Mouse (Mus musculus) activated CD4-positive, CD25-positive, alpha-beta regulatory T cell (primary cell): ENCODE data around the gene Itsn2. TPM values are rescaled to one million over a fixed set of nuclear protein-coding genes. Genes with fewer than 3 reads are reported as not detected.

Experiments
- polyA plus RNA-seq, 2 experiments: library from polyadenylated mRNA; unstranded; fragments of 100-300 nt; shearing (Covaris generic); gene quantifications; one replicate each; pipeline ENCODE4 v1.2.1; 2017

The Itsn2 gene
- 100 to 1,000 TPM; 130 to 168 TPM for polyA plus RNA-seq

GRCm38 (mm10) chr12:4592541-4593165 is at the start of gene Itsn2, which contains the start of gene Gm3625:
Gene Itsn2, plus strand, starts transcription at chr12:4592638.
Gene Gm3625, minus strand, starts transcription at chr12:4592927.

GRCm38 (mm10) chr12:4738031-4738576 is 145.7 kb downstream of the Itsn2 start, which contains the start of gene Fam228a:
Gene Fam228a, minus strand, starts transcription at chr12:4738430.

Other genes with a start within 250 kb of the Itsn2 start
- 10 to 100 TPM; 40.0 to 42.0 TPM for gene Ncoa1, start 115.5 kb upstream of the Itsn2 start, polyA plus RNA-seq
- not detected for gene Gm3625, start 289 bp downstream of the Itsn2 start, polyA plus RNA-seq
- under 1 TPM in 1 of 2 experiments, not detected in 1; 0.55 TPM for gene Fam228a, start 145.8 kb downstream of the Itsn2 start, polyA plus RNA-seq
- gene Pfn4, start 176.4 kb downstream of the Itsn2 start, polyA plus RNA-seq: 1 to 10 TPM in 1 of 2 experiments, under 1 TPM in 1; 0.43 to 1.5 TPM
- 1 to 10 TPM in 1 of 2 experiments, not detected in 1; 1.2 TPM for gene Fam228b, start 176.6 kb downstream of the Itsn2 start, polyA plus RNA-seq
- gene Sf3b6, start 224.9 kb downstream of the Itsn2 start, polyA plus RNA-seq: 100 to 1,000 TPM; 341 to 477 TPM
- gene Fkbp1b, start 249.0 kb downstream of the Itsn2 start, polyA plus RNA-seq: 1 to 10 TPM in 1 of 2 experiments, not detected in 1; 1.4 TPM